Comparison of ENCODE assay signal across 19 mouse cellular contexts in the genomic region with DNA sequence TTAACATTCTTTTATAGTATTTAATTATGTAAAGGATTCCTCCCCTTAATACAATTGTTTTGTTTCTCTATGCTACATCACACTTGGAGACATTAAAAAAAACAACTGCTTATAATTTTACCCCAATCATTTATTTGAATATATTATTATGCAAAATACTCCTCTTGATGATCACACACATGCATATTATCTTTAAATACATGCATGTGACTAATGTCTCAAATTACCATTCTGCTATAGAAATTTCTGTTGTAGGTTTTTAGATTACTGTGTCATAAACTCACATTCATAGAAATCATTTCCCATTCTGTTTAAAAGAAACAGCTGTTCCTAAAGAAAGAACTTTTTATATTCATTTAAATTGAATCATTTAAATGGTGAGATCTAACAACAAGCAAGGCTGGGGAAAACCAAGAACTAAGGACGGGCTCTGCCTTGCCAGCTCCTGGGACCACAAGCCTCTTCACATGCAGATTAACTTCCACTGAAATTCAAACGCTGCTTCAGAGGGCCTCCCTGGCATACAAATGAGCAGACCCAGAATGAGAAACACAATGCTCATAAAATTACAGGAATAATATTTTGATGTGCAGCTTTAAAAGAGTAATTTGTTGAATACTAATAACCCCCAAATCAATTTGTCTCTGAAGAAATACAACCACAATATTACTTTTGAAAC.
DNase-seq lines count a peak whose midpoint lies in the region; ATAC-seq and TF ChIP-seq lines count a peak whose summit lies in the region.
"Had no signal": no experiment of that assay in that cellular context is flagged by ENCODE, and none has a peak within 500 bp of the region (broad histone marks: within the 10 kb centered on the region; RNA-seq: fewer than 3 reads in every experiment).

No protein-coding gene starts in this region.

- no peak overlapping the region for H3K27ac ChIP-seq in forebrain, embryonic 11.5 days (ENCODE audit: low read depth, low read length)
- no peak overlapping the region for H3K27ac ChIP-seq in forebrain, embryonic 10.5 days
- no peak overlapping the region for H3K27ac ChIP-seq in forebrain, embryonic 14.5 days (ENCODE audit: low read depth, low read length)
- no peak overlapping the region for H3K27ac ChIP-seq in hindbrain, embryonic 16.5 days (ENCODE audit: low read depth, low read length)
- H3K27ac ChIP-seq in neural tube, embryonic 14.5 days (ENCODE audit: low read depth, low read length) = no peak overlapping the region
- no peak overlapping the region for H3K27ac ChIP-seq in cerebellum, adult 2 months (ENCODE audit: insufficient read depth, low read length)
- H3K27ac ChIP-seq: limb, embryonic 12.5 days; liver, embryonic 15.5 days had no signal

- no peak for DNase-seq in forebrain, embryonic 11.5 days (ENCODE audit: low spot score)
- no peak for DNase-seq in forebrain, embryonic 10.5 days (ENCODE audit: extremely low spot score, low spot score)
- DNase-seq in forebrain, embryonic 14.5 days (ENCODE audit: low spot score) = peak; percentile 88
- DNase-seq in right cerebral cortex, postnatal 14 days = no peak
- no peak for DNase-seq in cerebellum, adult 2 months
- DNase-seq in thymus, postnatal 25 days = no peak
- DNase-seq: adrenal gland, postnatal 14 days; cerebellum, adult 11 months; heart, postnatal 14 days; kidney, adult 11 months; kidney, postnatal 4 days; layer of hippocampus, postnatal 36 days; lung, postnatal 14 days; right cerebral cortex, adult 18-20 months; thymus, adult 18-20 months had no signal

- no peak for TF ChIP-seq POLR2A in cerebellum, adult 2 months (IDR thresholded peaks at IDR 0.05; ENCODE audit: borderline replicate concordance, insufficient read depth, low read length)

- peaks cover 3% of the 10 kb centered on the region; the same call in 1 of the 2 replicates for H3K4me1 ChIP-seq in forebrain, embryonic 11.5 days (replicated peaks; ENCODE audit: control insufficient read depth, insufficient read depth, low read length)
- peaks cover 3% of the 10 kb centered on the region for H3K4me1 ChIP-seq in forebrain, embryonic 10.5 days
- peaks cover 15% of the 10 kb centered on the region for H3K4me1 ChIP-seq in forebrain, embryonic 14.5 days (ENCODE audit: control insufficient read depth, insufficient read depth, low read length)
- peaks cover 4% of the 10 kb centered on the region; the same call in 1 of the 2 replicates for H3K4me1 ChIP-seq in hindbrain, embryonic 16.5 days (ENCODE audit: control insufficient read depth, insufficient read depth, low read depth, low read length)
- no peaks in the 10 kb centered on the region for H3K4me1 ChIP-seq in neural tube, embryonic 14.5 days (ENCODE audit: control insufficient read depth, insufficient read depth, low read length)
- no peaks in the 10 kb centered on the region; the same call in 1 of the 2 replicates for H3K4me1 ChIP-seq in cerebellum, adult 2 months (ENCODE audit: control insufficient read depth, insufficient read depth, low read length)
- H3K4me1 ChIP-seq: limb, embryonic 12.5 days had no signal

- no peaks in the 10 kb centered on the region for H3K27me3 ChIP-seq in forebrain, embryonic 11.5 days (ENCODE audit: control insufficient read depth, insufficient read depth, low read length)
- no peaks in the 10 kb centered on the region for H3K27me3 ChIP-seq in forebrain, embryonic 10.5 days (ENCODE audit: poor library complexity, severe bottlenecking)
- H3K27me3 ChIP-seq in forebrain, embryonic 14.5 days (replicated peaks; ENCODE audit: control insufficient read depth, insufficient read depth, low read length) = no peaks in the 10 kb centered on the region
- H3K27me3 ChIP-seq in hindbrain, embryonic 16.5 days (replicated peaks; ENCODE audit: control insufficient read depth, insufficient read depth, low read length) = no peaks in the 10 kb centered on the region
- no peaks in the 10 kb centered on the region for H3K27me3 ChIP-seq in neural tube, embryonic 14.5 days (ENCODE audit: control insufficient read depth, insufficient read depth, low read length)
- H3K27me3 ChIP-seq in cerebellum, adult 2 months (ENCODE audit: control insufficient read depth, insufficient read depth, low read length) = no peaks in the 10 kb centered on the region
- H3K27me3 ChIP-seq: limb, embryonic 12.5 days; liver, embryonic 15.5 days had no signal

- H3K4me3 ChIP-seq in forebrain, embryonic 11.5 days (ENCODE audit: low read depth, low read length) = no peak overlapping the region
- no peak overlapping the region for H3K4me3 ChIP-seq in forebrain, embryonic 10.5 days
- no peak overlapping the region for H3K4me3 ChIP-seq in forebrain, embryonic 14.5 days (ENCODE audit: low read depth, low read length)
- no peak overlapping the region for H3K4me3 ChIP-seq in hindbrain, embryonic 16.5 days (ENCODE audit: low read length)
- no peak overlapping the region for H3K4me3 ChIP-seq in neural tube, embryonic 14.5 days (ENCODE audit: low read depth, low read length)
- no peak overlapping the region for H3K4me3 ChIP-seq in cerebellum, adult 2 months (replicated peaks; ENCODE audit: insufficient read depth, low read depth, low read length)
- H3K4me3 ChIP-seq: limb, embryonic 12.5 days; liver, embryonic 15.5 days had no signal

- no peak overlapping the region for H3K9ac ChIP-seq in forebrain, embryonic 11.5 days (ENCODE audit: low read length)
- no peak overlapping the region for H3K9ac ChIP-seq in forebrain, embryonic 14.5 days (ENCODE audit: low read length)
- no peak overlapping the region for H3K9ac ChIP-seq in hindbrain, embryonic 16.5 days (ENCODE audit: low read depth, low read length)
- H3K9ac ChIP-seq in neural tube, embryonic 14.5 days (replicated peaks; ENCODE audit: low read depth, low read length) = no peak overlapping the region
- H3K9ac ChIP-seq: limb, embryonic 12.5 days; liver, embryonic 15.5 days had no signal

- no peak overlapping the region for H3K4me2 ChIP-seq in forebrain, embryonic 11.5 days (ENCODE audit: low read depth, low read length, severe bottlenecking)
- no peak overlapping the region for H3K4me2 ChIP-seq in forebrain, embryonic 14.5 days (ENCODE audit: low read length)
- no peak overlapping the region for H3K4me2 ChIP-seq in hindbrain, embryonic 16.5 days (ENCODE audit: low read length)
- H3K4me2 ChIP-seq in neural tube, embryonic 14.5 days (ENCODE audit: low read depth, low read length) = no peak overlapping the region
- H3K4me2 ChIP-seq: limb, embryonic 12.5 days; liver, embryonic 15.5 days had no signal

- no peaks in the 10 kb centered on the region for H3K36me3 ChIP-seq in forebrain, embryonic 11.5 days (ENCODE audit: control insufficient read depth, insufficient read depth, low read length)
- no peaks in the 10 kb centered on the region for H3K36me3 ChIP-seq in forebrain, embryonic 10.5 days (replicated peaks)
- no peaks in the 10 kb centered on the region for H3K36me3 ChIP-seq in forebrain, embryonic 14.5 days (ENCODE audit: control insufficient read depth, insufficient read depth, low read length)
- no peaks in the 10 kb centered on the region for H3K36me3 ChIP-seq in hindbrain, embryonic 16.5 days (ENCODE audit: control insufficient read depth, insufficient read depth, low read length)
- H3K36me3 ChIP-seq in neural tube, embryonic 14.5 days (ENCODE audit: control insufficient read depth, insufficient read depth, low read length) = no peaks in the 10 kb centered on the region
- H3K36me3 ChIP-seq: limb, embryonic 12.5 days; liver, embryonic 15.5 days had no signal

- no peak for TF ChIP-seq CTCF in cerebellum, adult 2 months (IDR thresholded peaks at IDR 0.05; ENCODE audit: borderline replicate concordance, insufficient read depth, low read depth, low read length)

- no peaks in the 10 kb centered on the region for H3K9me3 ChIP-seq in forebrain, embryonic 11.5 days (ENCODE audit: control insufficient read depth, low read length)
- no peaks in the 10 kb centered on the region for H3K9me3 ChIP-seq in forebrain, embryonic 10.5 days
- H3K9me3 ChIP-seq in forebrain, embryonic 14.5 days (replicated peaks; ENCODE audit: control insufficient read depth, low read length) = no peaks in the 10 kb centered on the region
- H3K9me3 ChIP-seq in hindbrain, embryonic 16.5 days (ENCODE audit: control insufficient read depth, low read length) = no peaks in the 10 kb centered on the region
- H3K9me3 ChIP-seq in neural tube, embryonic 14.5 days (ENCODE audit: control insufficient read depth, low read length) = no peaks in the 10 kb centered on the region
- H3K9me3 ChIP-seq: limb, embryonic 12.5 days; liver, embryonic 15.5 days had no signal

- 14% methylated on average over 2 of the region's 2 CpGs for whole genome bisulfite sequencing in forebrain, embryonic 11.5 days
- WGBS in forebrain, embryonic 10.5 days = 44% methylated on average over 2 of the region's 2 CpGs
- WGBS in forebrain, embryonic 14.5 days = 3% methylated on average over 2 of the region's 2 CpGs
- WGBS in hindbrain, embryonic 16.5 days = 18% methylated on average over 2 of the region's 2 CpGs
- WGBS in neural tube, embryonic 14.5 days = 12% methylated on average over 2 of the region's 2 CpGs
- 44% methylated on average over 2 of the region's 2 CpGs for WGBS in cerebellum, adult 2 months

- ATAC-seq in forebrain, embryonic 11.5 days (replicated peaks; ENCODE audit: low FRiP score) = peak; percentile 77
- ATAC-seq in forebrain, embryonic 14.5 days = peak; percentile 92
- peak; percentile 72 for ATAC-seq in hindbrain, embryonic 16.5 days
- ATAC-seq in neural tube, embryonic 14.5 days (ENCODE audit: low read depth) = peak; percentile 75; the same call in 1 of the 2 replicates
